Mouse (Mus musculus) lung, postnatal 0 days (tissue): ENCODE results near the gene Cmtm2a. TPM values are rescaled to one million over a fixed set of nuclear protein-coding genes. Genes with fewer than 3 reads are reported as not detected.

Source experiments
- ATAC-seq: fragments of 200-750 bp; cut with Nextera tagmentation; 2 replicates; pipeline ENCODE4 v1.8.0; 2017; ENCODE audit warnings: moderate library complexity
- DNase-seq: peaks from one replicate; pipeline ENCODE4 v3.0.0-alpha.2; 2016; ENCODE audit warnings: low spot score
- H3K27ac ChIP-seq: fragments of 300-500 bp; sonication (generic); 2 replicates; pipeline ENCODE4 v1.5.1; 2014; ENCODE audit warnings: antibody characterized with exemption, mild to moderate bottlenecking, low read length, mixed read lengths
- H3K27me3 ChIP-seq: fragments of 300-500 bp; sonication (generic); replicated peaks from 2 replicates; pipeline ENCODE4 v1.6.1; 2014; ENCODE audit warnings: low read length, mixed read lengths; ENCODE audit not compliant: insufficient read depth
- H3K36me3 ChIP-seq: fragments of 300-500 bp; sonication (generic); 2 replicates; pipeline ENCODE4 v1.6.1; 2014; ENCODE audit warnings: low read length, mixed read lengths; ENCODE audit not compliant: insufficient read depth
- H3K4me1 ChIP-seq: fragments of 300-500 bp; sonication (generic); 2 replicates; pipeline ENCODE4 v1.6.1; 2014; ENCODE audit warnings: antibody characterized with exemption, low read depth, low read length, mixed read lengths; ENCODE audit not compliant: insufficient read depth
- H3K4me2 ChIP-seq: fragments of 300-500 bp; sonication (generic); replicated peaks from 2 replicates; pipeline ENCODE4 v1.6.1; 2014; ENCODE audit warnings: low read depth, mild to moderate bottlenecking, low read length, moderate library complexity, mixed read lengths
- H3K4me3 ChIP-seq: fragments of 300-500 bp; sonication (generic); 2 replicates; pipeline ENCODE4 v1.5.1; 2014; ENCODE audit warnings: low read depth, low read length
- H3K9ac ChIP-seq: fragments of 300-500 bp; sonication (generic); replicated peaks from 2 replicates; pipeline ENCODE4 v1.6.1; 2014; ENCODE audit warnings: low read depth, mild to moderate bottlenecking
- H3K9me3 ChIP-seq: fragments of 300-500 bp; sonication (generic); 2 replicates; pipeline ENCODE4 v1.6.1; 2016; ENCODE audit warnings: low read length, mixed read lengths
- CTCF ChIP-seq: IDR thresholded peaks from 2 replicates; pipeline ENCODE4 v1.5.1; 2016; ENCODE audit warnings: antibody characterized with exemption, mild to moderate bottlenecking
- EP300 ChIP-seq: IDR thresholded peaks from 2 replicates; pipeline ENCODE4 v1.6.1; 2016; ENCODE audit warnings: antibody characterized with exemption, mild to moderate bottlenecking, control low read depth
- WGBS: fragments of 180-500 bp; shearing (Covaris S2); extraction: QIAGEN DNeasy Blood & Tissue Kit; methylation state at CpG from one replicate; pipeline ENCODE4 v1.1.7; 2014; 5-methylcytosine and 5-hydroxymethylcytosine counted together
- polyA plus RNA-seq: library from polyadenylated mRNA; unstranded; fragments of >200 nt; fragmentation: Nextera tagmentation; extraction: Ambion mirVana; gene quantifications from 2 replicates; pipeline ENCODE4 v1.2.1, GENCODE M21; 2015

Gene Cmtm2a
- polyA plus RNA-seq, 1 experiment from 2014 or later: not detected

GRCm38 (mm10) chr8:104232039-104232438, 60.9 kb downstream of the Cmtm2a start:
- 90% methylated on average over 4 of the region's 4 CpGs for WGBS
- Histone ChIP-seq H3K27me3 (no peaks in the 10 kb centered on the region), H3K27ac (no peak overlapping the region), H3K9ac (no peak overlapping the region), H3K4me1 (no peaks in the 10 kb centered on the region), H3K9me3 (no peaks in the 10 kb centered on the region), H3K4me2 (no peak overlapping the region), H3K4me3 (no peak overlapping the region), H3K36me3 (peaks cover 37% of the 10 kb centered on the region; the same call in 1 of the 2 replicates)
- ATAC-seq (no peak), DNase-seq (no peak)
- no peak for TF ChIP-seq EP300
- no peak for TF ChIP-seq CTCF

Other genes starting within 250 kb of the Cmtm2a start
- gene Cdh5, start 191.6 kb downstream of the Cmtm2a start, polyA plus RNA-seq: 99.0 and 100 TPM in 2 replicates
- 0.14 and 0.47 TPM in 2 replicates for gene Bean1, start 122.7 kb downstream of the Cmtm2a start, polyA plus RNA-seq
- 16.8 and 17.7 TPM in 2 replicates for gene Tk2, start 44.6 kb downstream of the Cmtm2a start, polyA plus RNA-seq
- gene Cklf, start 42.3 kb downstream of the Cmtm2a start, polyA plus RNA-seq: 29.2 and 33.2 TPM in 2 replicates
- not detected in 2 replicates for gene Gm45711, start 16.9 kb upstream of the Cmtm2a start, polyA plus RNA-seq
- not detected in 2 replicates for gene Cmtm1, start 17.0 kb upstream of the Cmtm2a start, polyA plus RNA-seq
- gene Gm11020, start 28.4 kb upstream of the Cmtm2a start, polyA plus RNA-seq: not detected in 2 replicates
- gene Cmtm2b, start 29.0 kb upstream of the Cmtm2a start, polyA plus RNA-seq: not detected in 2 replicates
- 98.3 and 117 TPM in 2 replicates for gene Cmtm3, start 46.2 kb upstream of the Cmtm2a start, polyA plus RNA-seq
- gene Cmtm4, start 102.6 kb upstream of the Cmtm2a start, polyA plus RNA-seq: 3.5 TPM in 2 replicates
- gene Dync1li2, start 149.9 kb upstream of the Cmtm2a start, polyA plus RNA-seq: 39.4 and 44.9 TPM in 2 replicates
- gene Terb1, start 216.7 kb upstream of the Cmtm2a start, polyA plus RNA-seq: 0.14 and 0.27 TPM in 2 replicates
- 57.9 and 58.9 TPM in 2 replicates for gene Nae1, start 241.5 kb upstream of the Cmtm2a start, polyA plus RNA-seq
- gene Car7, start 241.5 kb upstream of the Cmtm2a start, polyA plus RNA-seq: 0.84 and 0.87 TPM in 2 replicates